Comparison of ENCODE assay signal across 8 mouse cellular contexts in genomic region chrX:137038000-137038483, GRCm38 (mm10). TPM values are rescaled to one million over a fixed set of nuclear protein-coding genes. Genes with fewer than 3 reads are reported as not detected.
DNase-seq lines count a peak whose midpoint lies in the region; ATAC-seq and TF ChIP-seq lines count a peak whose summit lies in the region.

Gene Slc25a53, minus strand, starts transcription at chrX:137038302.

- DNase-seq in adipocyte (ENCODE audit: low spot score), result peak; percentile 84
- DNase-seq in gastrocnemius, adult 8-10 months (ENCODE audit: low spot score in 2 of 2), result peak; percentile 69 to 72
- peak; percentile 60 for DNase-seq in hindlimb bud, embryonic 11.5 days (ENCODE audit: extremely low spot score, low read depth, low spot score)
- peak; percentile 77 to 78 for DNase-seq in left cerebral cortex, adult 8-10 months (ENCODE audit: low spot score in 2 of 2)
- DNase-seq in right cerebral cortex, adult 18-20 months, result peak; percentile 85
- peak; percentile 70 for DNase-seq in urinary bladder, adult 2 months (ENCODE audit: low spot score)

- peak within 1 kb of the TSS; percentile 96 for H3K27ac ChIP-seq in cortical plate, adult 2 months (ENCODE audit: insufficient read depth, low read length)

- H3K4me3 ChIP-seq in cortical plate, adult 2 months (ENCODE audit: insufficient read depth, low read length), result peak within 1 kb of the TSS; percentile 83

- ATAC-seq in megakaryocyte, adult 5-6 weeks (ENCODE audit: poor library complexity, severe bottlenecking), result peak; percentile 98

- no peak for TF ChIP-seq POLR2A in cortical plate, adult 2 months (IDR thresholded peaks at IDR 0.05; ENCODE audit: extremely low read depth, insufficient read depth, low read length)

- TF ChIP-seq CTCF in cortical plate, adult 2 months (IDR thresholded peaks at IDR 0.05; ENCODE audit: extremely low read depth, insufficient read depth, low read length), result no peak

- no peaks in the 10 kb centered on the region; the same call in 1 of the 2 replicates for H3K4me1 ChIP-seq in cortical plate, adult 2 months (ENCODE audit: control insufficient read depth, insufficient read depth, low read length)

RNA-seq across cellular contexts. Expression of gene Slc25a53, which starts in this region (rescaled TPM):
- polyA plus RNA-seq in cortical plate, adult 2 months (2012; rRNA removed), result 20.7 and 21.0 TPM in 2 replicates
- total RNA-seq in gastrocnemius, adult 8-10 months (2022), result 1 to 10 TPM in 3 of 4 experiments, under 1 TPM in 1; 0.97 to 4.0 (median 2.2) TPM
- total RNA-seq in left cerebral cortex, adult 8-10 months (2022), result 10 to 100 TPM; 21.4 to 39.2 (median 30.0) TPM
- total RNA-seq in megakaryocyte, adult 5-6 weeks (2015), result 3.3 and 6.2 TPM in 2 replicates
- total RNA-seq in megakaryocyte, adult 5-6 weeks (2017), result 2.8 and 10.8 TPM in 2 replicates
- polyA plus RNA-seq in urinary bladder, adult 2 months (2012; rRNA removed), result 5.9 and 6.8 TPM in 2 replicates

Comparison
In these comparisons a context has a peak if more than half of its experiments do, and no peak if none do; other contexts are left out.
1. Peak in every context shown above with its lines: DNase-seq, ATAC-seq, H3K4me3 ChIP-seq and H3K27ac ChIP-seq.